Mouse (Mus musculus): ENCODE measurements around the gene S100a8.

DNA sequence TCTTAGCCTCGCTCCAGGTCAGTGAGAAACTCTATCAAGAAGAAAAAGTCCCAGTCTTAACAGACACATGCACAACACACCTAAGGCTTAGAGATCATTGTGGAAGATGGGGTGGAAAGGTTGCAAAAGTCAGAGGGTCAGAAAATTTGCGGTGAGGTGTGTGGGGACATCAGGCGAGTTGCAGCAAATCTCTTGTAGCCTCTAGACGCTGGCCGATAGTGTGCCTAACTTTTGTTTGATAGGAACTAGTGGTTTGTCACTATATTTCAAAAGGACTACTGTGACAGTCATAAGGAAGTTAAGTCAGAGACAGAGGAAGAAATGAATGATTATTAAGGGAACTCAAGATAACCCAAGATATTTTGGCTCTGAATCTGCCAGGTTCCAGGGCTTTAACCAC is 41.4 kb upstream of the S100a8 start:
- TF ChIP-seq POLR2A (IDR thresholded peaks at IDR 0.05; ENCODE audit: control insufficient read depth, low read depth, low read length) (no peak), CTCF (IDR thresholded peaks at IDR 0.05; ENCODE audit: control insufficient read depth, insufficient read depth, insufficient replicate concordance, low read depth, low read length) (no peak)

All from testis, adult 2 months (tissue).